Mouse (Mus musculus): ENCODE measurements around the gene Vmp1.

Gene Vmp1

GRCm38 (mm10) chr11:86634396-86634795, 49.2 kb downstream of the Vmp1 start:
- no peak for DNase-seq (ENCODE audit: low read depth, low spot score)

- no peak for DNase-seq (ENCODE audit: low read depth, low spot score)
Measured at GRCm38 (mm10) chr11:86629941-86630340, 53.7 kb downstream of the Vmp1 start.

GRCm38 (mm10) chr11:86629445-86629844, 54.2 kb downstream of the Vmp1 start:
- DNase-seq (ENCODE audit: low read depth, low spot score) = no peak

GRCm38 (mm10) chr11:86628448-86628847, 55.2 kb downstream of the Vmp1 start:
- DNase-seq (ENCODE audit: low read depth, low spot score) = no peak

- no peak for DNase-seq (ENCODE audit: low read depth, low spot score)
Measured at GRCm38 (mm10) chr11:86627649-86628048, 56.0 kb downstream of the Vmp1 start.

- DNase-seq (ENCODE audit: low read depth, low spot score) = no peak
Measured at GRCm38 (mm10) chr11:86626714-86627113, 56.9 kb downstream of the Vmp1 start.

GRCm38 (mm10) chr11:86624237-86624941, 59.2 kb downstream of the Vmp1 start:
- peak; percentile 59 for DNase-seq (ENCODE audit: low read depth, low spot score)

- no peak for DNase-seq (ENCODE audit: low read depth, low spot score)
Measured at GRCm38 (mm10) chr11:86623402-86624010, 60.1 kb downstream of the Vmp1 start.

GRCm38 (mm10) chr11:86622191-86622912, 61.3 kb downstream of the Vmp1 start:
- no peak for DNase-seq (ENCODE audit: low read depth, low spot score)

GRCm38 (mm10) chr11:86621139-86621538, 62.5 kb downstream of the Vmp1 start:
- no peak for DNase-seq (ENCODE audit: low read depth, low spot score)

- no peak for DNase-seq (ENCODE audit: low read depth, low spot score)
Measured at GRCm38 (mm10) chr11:86618548-86619335, 64.9 kb downstream of the Vmp1 start.

GRCm38 (mm10) chr11:86614607-86615006, 69.0 kb downstream of the Vmp1 start:
- no peak for DNase-seq (ENCODE audit: low read depth, low spot score)

- DNase-seq (ENCODE audit: low read depth, low spot score) = peak; percentile 63
Measured at GRCm38 (mm10) chr11:86614056-86614530, 69.5 kb downstream of the Vmp1 start.

GRCm38 (mm10) chr11:86611991-86612390, 71.6 kb downstream of the Vmp1 start:
- no peak for DNase-seq (ENCODE audit: low read depth, low spot score)

GRCm38 (mm10) chr11:86610239-86610638, 73.4 kb downstream of the Vmp1 start:
- no peak for DNase-seq (ENCODE audit: low read depth, low spot score)

- no peak for DNase-seq (ENCODE audit: low read depth, low spot score)
Measured at GRCm38 (mm10) chr11:86607808-86608350, 75.8 kb downstream of the Vmp1 start.

- DNase-seq (ENCODE audit: low read depth, low spot score) = peak; percentile 65
Measured at GRCm38 (mm10) chr11:86606621-86607339, 76.9 kb downstream of the Vmp1 start.

GRCm38 (mm10) chr11:86604732-86605520, 78.7 kb downstream of the Vmp1 start:
- no peak for DNase-seq (ENCODE audit: low read depth, low spot score)

- DNase-seq (ENCODE audit: low read depth, low spot score) = no peak
Measured at GRCm38 (mm10) chr11:86604289-86604688, 79.3 kb downstream of the Vmp1 start.

GRCm38 (mm10) chr11:86603719-86604118, 79.9 kb downstream of the Vmp1 start:
- no peak for DNase-seq (ENCODE audit: low read depth, low spot score)

All from A20 (cell line).